Mouse (Mus musculus) liver, adult 2 months (tissue): Measurements from ENCODE around the gene Cox6b2.

Experiments used
- CTCF ChIP-seq: fragments of 200-500 bp; IDR thresholded peaks from 2 replicates; pipeline ENCODE4 v1.5.1; 2011; ENCODE audit warnings: low read depth, low read length, control low read depth
- POLR2A ChIP-seq: fragments of 200-500 bp; IDR thresholded peaks from 2 replicates; pipeline ENCODE4 v1.6.1; 2011; ENCODE audit warnings: low read length, control low read depth; ENCODE audit not compliant: insufficient read depth; ENCODE audit errors: extremely low read depth

DNA sequence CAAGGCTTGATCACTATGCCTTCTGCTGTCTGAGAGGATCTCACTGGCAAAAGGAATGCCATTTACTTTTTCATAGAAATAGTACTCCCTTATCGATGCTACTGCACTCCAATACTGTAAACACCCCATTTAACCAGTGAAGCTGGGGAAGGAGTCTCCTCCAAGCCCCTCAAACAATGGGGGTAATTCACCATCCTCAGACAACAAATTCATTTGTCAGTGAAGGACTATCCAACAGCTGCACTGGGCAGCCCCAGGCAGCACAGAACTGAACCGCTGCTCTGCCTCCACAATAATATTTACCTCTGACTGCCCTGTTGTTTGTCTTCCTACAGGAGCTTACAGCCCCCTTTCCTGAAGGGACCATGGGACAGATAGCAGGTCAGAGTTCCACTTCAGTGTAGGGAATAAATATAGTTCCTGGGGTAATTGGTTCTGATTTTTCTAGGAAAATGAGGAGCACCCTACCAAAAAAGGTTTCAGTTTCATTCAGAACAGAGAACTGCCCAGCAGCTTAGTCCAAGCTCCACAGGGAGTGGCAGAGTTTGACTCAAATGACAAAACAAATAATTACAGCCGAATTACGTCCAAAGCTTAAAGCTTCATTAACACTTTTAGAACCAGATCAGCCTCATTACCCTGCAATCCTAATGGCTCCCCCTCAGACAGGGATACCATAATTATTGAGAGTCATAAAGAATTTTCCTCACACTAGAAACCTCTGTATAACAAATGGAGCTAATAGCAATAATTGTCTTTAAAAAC, 12.2 kb upstream of the Cox6b2 start:
- TF ChIP-seq CTCF (no peak), POLR2A (no peak)
